Mouse (Mus musculus): ENCODE measurements around the gene Zfp362.

Zfp362 gene

GRCm38 (mm10) chr4:128801675-128802465, 4.0 kb downstream of the Zfp362 start:
- no peak for DNase-seq (ENCODE audit: low read depth, low spot score)

GRCm38 (mm10) chr4:128796788-128797187, 9.1 kb downstream of the Zfp362 start:
- DNase-seq (ENCODE audit: low read depth, low spot score), result no peak

GRCm38 (mm10) chr4:128795596-128795995, 10.2 kb downstream of the Zfp362 start:
- no peak for DNase-seq (ENCODE audit: low read depth, low spot score)

GRCm38 (mm10) chr4:128794198-128794597, 11.6 kb downstream of the Zfp362 start:
- DNase-seq (ENCODE audit: low read depth, low spot score), result no peak

GRCm38 (mm10) chr4:128793710-128794109, 12.1 kb downstream of the Zfp362 start:
- DNase-seq (ENCODE audit: low read depth, low spot score), result no peak

GRCm38 (mm10) chr4:128789646-128790045, 16.2 kb downstream of the Zfp362 start:
- no peak for DNase-seq (ENCODE audit: low read depth, low spot score)

GRCm38 (mm10) chr4:128788108-128788507, 17.7 kb downstream of the Zfp362 start:
- DNase-seq (ENCODE audit: low read depth, low spot score), result no peak

- no peak for DNase-seq (ENCODE audit: low read depth, low spot score)
Measured at GRCm38 (mm10) chr4:128787023-128787939, 18.6 kb downstream of the Zfp362 start.

- DNase-seq (ENCODE audit: low read depth, low spot score), result no peak
Measured at GRCm38 (mm10) chr4:128785921-128786654, 19.8 kb downstream of the Zfp362 start.

GRCm38 (mm10) chr4:128784950-128785631, 20.8 kb downstream of the Zfp362 start:
- no peak for DNase-seq (ENCODE audit: low read depth, low spot score)

- no peak for DNase-seq (ENCODE audit: low read depth, low spot score)
Measured at GRCm38 (mm10) chr4:128782645-128783044, 23.2 kb downstream of the Zfp362 start.

- no peak for DNase-seq (ENCODE audit: low read depth, low spot score)
Measured at GRCm38 (mm10) chr4:128782037-128782436, 23.8 kb downstream of the Zfp362 start.

- no peak for DNase-seq (ENCODE audit: low read depth, low spot score)
Measured at GRCm38 (mm10) chr4:128777593-128777992, 28.3 kb downstream of the Zfp362 start.

GRCm38 (mm10) chr4:128776568-128777289, 29.1 kb downstream of the Zfp362 start:
- peak; percentile 54 for DNase-seq (ENCODE audit: low read depth, low spot score)

GRCm38 (mm10) chr4:128774467-128774866, 31.4 kb downstream of the Zfp362 start:
- DNase-seq (ENCODE audit: low read depth, low spot score), result peak; percentile 37

GRCm38 (mm10) chr4:128773820-128774219, 32.0 kb downstream of the Zfp362 start:
- DNase-seq (ENCODE audit: low read depth, low spot score), result no peak

GRCm38 (mm10) chr4:128770698-128771097, 35.1 kb downstream of the Zfp362 start:
- DNase-seq (ENCODE audit: low read depth, low spot score), result no peak

GRCm38 (mm10) chr4:128769569-128770355, 36.1 kb downstream of the Zfp362 start:
- DNase-seq (ENCODE audit: low read depth, low spot score), result no peak

- DNase-seq (ENCODE audit: low read depth, low spot score), result no peak
Measured at GRCm38 (mm10) chr4:128768120-128768519, 37.7 kb downstream of the Zfp362 start.

- DNase-seq (ENCODE audit: low read depth, low spot score), result no peak
Measured at GRCm38 (mm10) chr4:128766929-128767328, 38.9 kb downstream of the Zfp362 start.
